Mouse (Mus musculus): Measurements from ENCODE around the gene Gm17018. TPM values are rescaled to one million over a fixed set of nuclear protein-coding genes. Genes with fewer than 3 reads are reported as not detected.

The Gm17018 gene
- polyA plus RNA-seq (2016; fragmentation: Nextera tagmentation; extraction: Ambion mirVana), result 45.5 and 47.1 TPM in 2 replicates

- H3K27ac ChIP-seq, result peak within 1 kb of the TSS; percentile 57
- peak within 1 kb of the TSS; percentile 93 for H3K4me2 ChIP-seq
- WGBS, result under 1% methylated on average over 35 of the region's 35 CpGs
Observed at GRCm38 (mm10) chr19:45560153-45560890, at the start of gene Gm17018, which contains the start of gene Poll. Gene Gm17018, plus strand, starts transcription at chr19:45560615. Gene Poll, minus strand, starts transcription at chr19:45560531.

GRCm38 (mm10) chr19:45510680-45511079 lies 49.7 kb upstream of the Gm17018 start:
- peaks cover 20% of the 10 kb centered on the region for H3K36me3 ChIP-seq (replicated peaks)
- H3K4me3 ChIP-seq (replicated peaks), result no peak overlapping the region
- no peak for ATAC-seq (ENCODE audit: low FRiP score)
- no peaks in the 10 kb centered on the region for H3K9me3 ChIP-seq
- H3K4me1 ChIP-seq, result no peaks in the 10 kb centered on the region; the same call in 1 of the 2 replicates
- H3K27me3 ChIP-seq, result no peaks in the 10 kb centered on the region
- no peak overlapping the region for H3K27ac ChIP-seq
- 85% methylated on average over 3 of the region's 3 CpGs for WGBS
- no peak overlapping the region for H3K4me2 ChIP-seq
- H3K9ac ChIP-seq, result no peak overlapping the region

More at GRCm38 (mm10) chr19:45560153-45560890, at the start of gene Gm17018, which contains the start of gene Poll:
- Histone ChIP-seq H3K9ac (peak within 1 kb of the TSS; percentile 77), H3K27me3 (peaks cover 15% of the 10 kb centered on the region), H3K4me3 (replicated peaks) (peak within 1 kb of the TSS; percentile 83), H3K9me3 (no peaks in the 10 kb centered on the region), H3K36me3 (replicated peaks) (peaks cover 15% of the 10 kb centered on the region), H3K4me1 (peaks cover 17% of the 10 kb centered on the region)
- ATAC-seq (ENCODE audit: low FRiP score), result peak; percentile 86

DNA sequence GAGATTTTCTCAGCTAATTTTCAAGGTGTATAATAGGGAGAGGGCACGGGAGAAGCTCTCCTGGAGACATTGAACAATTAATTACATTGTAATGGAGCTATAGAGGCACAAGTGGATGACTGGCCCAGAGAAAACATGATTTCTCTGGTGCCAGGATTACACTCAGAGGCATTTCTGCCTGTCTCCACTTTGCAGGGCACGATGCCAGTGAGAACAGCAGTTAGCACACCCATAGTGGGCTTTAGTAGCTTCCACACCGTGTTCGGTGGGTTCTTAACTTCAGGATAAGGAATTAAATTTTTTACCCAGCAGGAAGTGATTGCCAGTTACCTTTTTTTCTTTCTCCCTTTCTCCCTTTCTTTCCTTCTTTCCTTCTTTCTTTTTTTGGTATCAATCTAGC lies 49.0 kb upstream of the Gm17018 start:
- Histone ChIP-seq H3K4me3 (replicated peaks) (no peak overlapping the region), H3K27ac (no peak overlapping the region), H3K36me3 (replicated peaks) (peaks cover 28% of the 10 kb centered on the region), H3K4me1 (no peaks in the 10 kb centered on the region; the same call in 1 of the 2 replicates), H3K9ac (no peak overlapping the region), H3K27me3 (no peaks in the 10 kb centered on the region), H3K9me3 (no peaks in the 10 kb centered on the region), H3K4me2 (no peak overlapping the region)
- 71% methylated on average over 4 of the region's 4 CpGs for WGBS
- no peak for ATAC-seq (ENCODE audit: low FRiP score)

GRCm38 (mm10) chr19:45515341-45515740 lies 45.1 kb upstream of the Gm17018 start:
- no peak overlapping the region for H3K9ac ChIP-seq

GRCm38 (mm10) chr19:45516264-45516663 lies 44.2 kb upstream of the Gm17018 start:
- no peak overlapping the region for H3K4me3 ChIP-seq (replicated peaks)
- no peaks in the 10 kb centered on the region for H3K9me3 ChIP-seq
- H3K9ac ChIP-seq, result no peak overlapping the region
- H3K36me3 ChIP-seq (replicated peaks), result peaks cover 58% of the 10 kb centered on the region
- no peaks in the 10 kb centered on the region for H3K27me3 ChIP-seq
- H3K27ac ChIP-seq, result no peak overlapping the region
- H3K4me2 ChIP-seq, result no peak overlapping the region
- ATAC-seq (ENCODE audit: low FRiP score), result no peak
- no peaks in the 10 kb centered on the region for H3K4me1 ChIP-seq
- WGBS, result 92% methylated on average over 12 of the region's 12 CpGs

More at GRCm38 (mm10) chr19:45515341-45515740, 45.1 kb upstream of the Gm17018 start:
- WGBS, result 92% methylated on average over 2 of the region's 2 CpGs
- H3K27ac ChIP-seq, result no peak overlapping the region
- H3K4me1 ChIP-seq, result no peaks in the 10 kb centered on the region; the same call in 1 of the 2 replicates
- H3K4me2 ChIP-seq, result no peak overlapping the region
- no peaks in the 10 kb centered on the region for H3K9me3 ChIP-seq
- H3K36me3 ChIP-seq (replicated peaks), result peaks cover 49% of the 10 kb centered on the region
- no peak for ATAC-seq (ENCODE audit: low FRiP score)
- H3K27me3 ChIP-seq, result no peaks in the 10 kb centered on the region
- H3K4me3 ChIP-seq (replicated peaks), result no peak overlapping the region

DNA sequence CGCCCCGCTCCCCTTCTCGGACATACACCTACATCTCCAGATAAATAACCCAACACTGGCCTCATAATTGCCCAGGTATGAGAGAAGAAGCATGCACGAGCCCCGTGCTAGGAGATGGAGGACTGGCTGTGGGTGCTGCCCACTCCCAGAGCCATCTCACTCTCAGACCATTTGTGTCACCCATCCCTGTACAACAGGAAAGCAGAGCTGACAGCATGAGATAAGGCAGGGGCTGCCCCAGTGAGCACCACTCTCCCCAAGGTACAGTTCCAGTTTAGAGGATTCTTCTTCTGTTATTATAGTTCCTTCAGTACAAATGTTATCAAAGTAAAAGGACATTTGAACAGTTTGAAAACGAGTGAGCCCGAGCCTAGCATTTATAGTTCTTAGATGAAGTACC lies 33.0 kb upstream of the Gm17018 start:
- no peak overlapping the region for H3K4me3 ChIP-seq (replicated peaks)
- H3K9ac ChIP-seq, result no peak overlapping the region
- H3K27me3 ChIP-seq, result no peaks in the 10 kb centered on the region; the same call in 1 of the 2 replicates
- H3K27ac ChIP-seq, result no peak overlapping the region
- peaks cover 50% of the 10 kb centered on the region for H3K36me3 ChIP-seq (replicated peaks)
- 90% methylated on average over 7 of the region's 7 CpGs for WGBS
- no peak for ATAC-seq (ENCODE audit: low FRiP score)
- H3K4me1 ChIP-seq, result no peaks in the 10 kb centered on the region
- no peak overlapping the region for H3K4me2 ChIP-seq
- no peaks in the 10 kb centered on the region for H3K9me3 ChIP-seq

- Histone ChIP-seq H3K36me3 (replicated peaks) (peaks cover 48% of the 10 kb centered on the region), H3K9me3 (no peaks in the 10 kb centered on the region), H3K27me3 (no peaks in the 10 kb centered on the region; the same call in 1 of the 2 replicates), H3K4me2 (no peak overlapping the region), H3K27ac (no peak overlapping the region), H3K4me3 (replicated peaks) (no peak overlapping the region), H3K9ac (no peak overlapping the region), H3K4me1 (no peaks in the 10 kb centered on the region)
- WGBS, result 93% methylated on average over 10 of the region's 10 CpGs
- no peak for ATAC-seq (ENCODE audit: low FRiP score)
Observed at GRCm38 (mm10) chr19:45527931-45528534, 32.4 kb upstream of the Gm17018 start.

- 89% methylated on average over 5 of the region's 5 CpGs for WGBS
- no peak overlapping the region for H3K9ac ChIP-seq
- no peak overlapping the region for H3K4me2 ChIP-seq
- ATAC-seq (ENCODE audit: low FRiP score), result no peak
- H3K27me3 ChIP-seq, result no peaks in the 10 kb centered on the region; the same call in 1 of the 2 replicates
- H3K27ac ChIP-seq, result no peak overlapping the region
- H3K4me1 ChIP-seq, result peaks cover 4% of the 10 kb centered on the region; the same call in 1 of the 2 replicates
- H3K36me3 ChIP-seq (replicated peaks), result peaks cover 42% of the 10 kb centered on the region
- H3K9me3 ChIP-seq, result no peaks in the 10 kb centered on the region
- H3K4me3 ChIP-seq (replicated peaks), result no peak overlapping the region
Observed at GRCm38 (mm10) chr19:45529294-45529693, 31.1 kb upstream of the Gm17018 start.

DNA sequence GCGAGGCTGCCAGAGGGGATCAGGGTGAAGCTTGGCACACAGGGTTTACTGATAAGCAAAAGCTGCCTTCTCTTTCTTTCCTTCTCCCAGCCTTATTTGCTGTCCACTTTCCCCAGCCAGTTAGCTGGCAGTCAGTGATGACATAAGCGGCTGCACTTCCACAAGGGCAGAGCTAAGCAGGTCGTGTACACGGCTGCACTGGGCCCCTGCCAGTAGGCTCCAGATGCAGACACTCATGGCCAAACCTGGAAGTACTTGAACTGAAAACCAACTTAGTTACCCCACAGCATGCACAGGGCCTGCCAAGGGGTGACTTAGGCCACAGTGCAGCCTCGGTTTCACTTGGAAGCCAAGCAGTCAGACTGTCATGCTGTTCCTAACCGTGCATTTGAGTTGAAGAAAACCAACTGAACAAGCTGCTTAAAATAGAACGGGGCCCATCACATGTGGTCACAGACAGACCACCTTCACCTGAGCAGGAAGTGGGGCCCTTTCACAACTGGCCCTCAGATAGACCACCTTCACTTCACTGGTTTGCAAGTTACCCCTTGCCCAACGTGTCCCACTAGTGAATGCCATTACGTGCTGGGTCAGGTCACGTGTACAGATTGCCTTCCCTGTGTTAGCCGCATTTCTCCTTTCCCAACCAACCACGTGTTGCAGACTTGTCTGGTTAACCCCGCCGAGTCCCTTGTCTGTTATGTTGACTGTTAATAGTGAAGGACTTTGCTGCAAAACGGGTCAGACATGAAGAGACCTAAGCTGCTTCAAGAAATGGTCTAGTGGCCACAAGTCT lies 30.0 kb upstream of the Gm17018 start:
- Histone ChIP-seq H3K27me3 (no peaks in the 10 kb centered on the region; the same call in 1 of the 2 replicates), H3K27ac (no peak overlapping the region), H3K36me3 (replicated peaks) (peaks cover 39% of the 10 kb centered on the region), H3K4me3 (replicated peaks) (no peak overlapping the region), H3K4me1 (peaks cover 12% of the 10 kb centered on the region; the same call in 1 of the 2 replicates), H3K9ac (no peak overlapping the region), H3K9me3 (no peaks in the 10 kb centered on the region), H3K4me2 (no peak overlapping the region)
- ATAC-seq (ENCODE audit: low FRiP score), result no peak
- WGBS, result 89% methylated on average over 15 of the region's 15 CpGs

GRCm38 (mm10) chr19:45531554-45531953 lies 28.9 kb upstream of the Gm17018 start:
- Histone ChIP-seq H3K9ac (no peak overlapping the region), H3K27me3 (peaks cover 3% of the 10 kb centered on the region; the same call in 1 of the 2 replicates), H3K9me3 (no peaks in the 10 kb centered on the region), H3K27ac (no peak overlapping the region), H3K4me1 (peaks cover 12% of the 10 kb centered on the region; the same call in 1 of the 2 replicates), H3K4me3 (replicated peaks) (no peak overlapping the region), H3K4me2 (no peak overlapping the region), H3K36me3 (replicated peaks) (peaks cover 38% of the 10 kb centered on the region)
- ATAC-seq (ENCODE audit: low FRiP score), result no peak
- 63% methylated on average over 6 of the region's 6 CpGs for WGBS

- no peak overlapping the region for H3K9ac ChIP-seq
- H3K4me1 ChIP-seq, result peaks cover 12% of the 10 kb centered on the region; the same call in 1 of the 2 replicates
- ATAC-seq (ENCODE audit: low FRiP score), result no peak
- no peak overlapping the region for H3K27ac ChIP-seq
- H3K9me3 ChIP-seq, result no peaks in the 10 kb centered on the region
- H3K4me3 ChIP-seq (replicated peaks), result no peak overlapping the region
- peaks cover 11% of the 10 kb centered on the region; the same call in 1 of the 2 replicates for H3K27me3 ChIP-seq
- WGBS, result 72% methylated on average over 7 of the region's 7 CpGs
- H3K36me3 ChIP-seq (replicated peaks), result peaks cover 17% of the 10 kb centered on the region
- H3K4me2 ChIP-seq, result no peak overlapping the region
Observed at GRCm38 (mm10) chr19:45533617-45534016, 26.8 kb upstream of the Gm17018 start.
